Mouse (Mus musculus) stomach, postnatal 0 days (tissue): ENCODE measurements around the gene Rufy1.

Experiments used
- CTCF ChIP-seq: IDR thresholded peaks from 2 replicates; pipeline ENCODE4 v1.5.1; 2016; ENCODE audit warnings: antibody characterized with exemption, low read depth, mild to moderate bottlenecking, moderate library complexity
- EP300 ChIP-seq: optimal IDR thresholded peaks from 2 replicates; pipeline ENCODE3; 2016; ENCODE audit warnings: antibody characterized with exemption

DNA sequence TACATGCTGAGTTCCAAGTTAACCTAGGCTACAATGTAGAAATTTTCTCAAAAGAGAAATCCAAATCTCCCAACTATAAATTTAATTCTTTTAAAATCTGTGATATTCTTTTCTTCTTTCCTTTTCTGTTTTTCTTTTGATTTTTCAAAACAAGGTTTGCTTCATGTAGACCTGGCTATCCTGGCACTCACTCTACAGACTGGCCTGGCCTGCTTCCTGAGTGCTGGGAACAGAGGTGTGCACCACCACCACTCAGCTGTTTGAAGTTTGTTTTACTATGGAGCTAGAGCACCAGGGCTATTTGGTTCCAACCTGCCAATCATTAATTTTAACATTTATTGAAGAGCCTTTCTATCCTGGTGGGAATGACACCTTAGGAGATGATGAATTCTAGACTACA is 57.8 kb downstream of the Rufy1 start:
- TF ChIP-seq CTCF, result no peak
- no peak for TF ChIP-seq EP300
